Mouse (Mus musculus) gastrocnemius, postnatal 36 days (tissue): Measurements from ENCODE around the gene Sorcs2. TPM values are rescaled to one million over a fixed set of nuclear protein-coding genes. Genes with fewer than 3 reads are reported as not detected.

ENCODE experiments used
- DNase-seq, 2 experiments: peaks; one replicate each; pipeline ENCODE4 v3.0.0; 2022
- intact Hi-C: fragments of 180-260 bp; cut with DNase I; formaldehyde crosslinking; loops from one replicate; pipeline ENCODE4 v1.15.1; 2025
- microRNA-seq, 2 experiments: library from miRNA; unstranded; fragments of <30 nt; microRNA quantifications; one replicate each; pipeline ENCODE4 v1.2.0; 2021
- total RNA-seq, 2 experiments: library from RNA; stranded (reverse); gene quantifications; 2 replicates each; pipeline ENCODE4 v1.2.3; 2021

The Sorcs2 gene
- total RNA-seq, 2 experiments from 2014 or later: 3.4 to 3.5 TPM

GRCm38 (mm10) chr5:35980542-35980941 is 417.4 kb downstream of the Sorcs2 start:
- intact Hi-C loops: loop anchor here (5.0 kb wide), 2 partner anchors 242 to 417 kb away; partner anchors contain the start of gene Sorcs2
- DNase-seq: no peak

- peak in 1 of 2 experiments; percentile 65 for DNase-seq
- intact Hi-C loops: loop anchor here (10.0 kb wide), 1 partner anchor 231 kb away; no protein-coding TSS in a partner anchor
Observed at GRCm38 (mm10) chr5:35975681-35976080, 422.3 kb downstream of the Sorcs2 start.

- no peak for DNase-seq
- intact Hi-C loops: loop anchor here (10.0 kb wide), 1 partner anchor 229 kb away; no protein-coding TSS in a partner anchor
Observed at GRCm38 (mm10) chr5:35974265-35974664, 423.7 kb downstream of the Sorcs2 start.

- intact Hi-C loops: loop anchor here (10.0 kb wide), 1 partner anchor 229 kb away; no protein-coding TSS in a partner anchor
Observed at GRCm38 (mm10) chr5:35973800-35974199, 424.1 kb downstream of the Sorcs2 start.

DNA sequence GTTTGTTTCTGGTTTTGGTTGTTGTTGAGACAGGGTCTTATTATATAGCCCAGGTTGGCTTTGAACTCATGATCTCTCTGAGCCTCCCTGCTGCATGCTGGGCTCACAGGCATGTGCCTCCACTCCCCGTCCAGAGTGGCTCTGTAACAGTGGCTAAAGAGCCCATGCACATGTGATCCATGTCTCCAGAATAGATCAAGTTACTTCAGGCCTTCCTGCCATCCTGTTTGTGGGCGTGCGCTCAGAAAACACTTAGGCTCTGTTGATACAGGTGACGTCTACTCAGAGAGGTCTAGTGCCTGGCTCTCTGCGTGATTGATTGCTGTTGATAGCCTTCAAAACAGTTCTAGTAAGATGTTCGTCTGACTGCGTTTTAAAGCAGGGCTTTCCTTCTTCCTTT is 425.2 kb downstream of the Sorcs2 start:
- no peak for DNase-seq
- intact Hi-C loops: loop anchor here (10.0 kb wide), 1 partner anchor 228 kb away; no protein-coding TSS in a partner anchor

More at GRCm38 (mm10) chr5:35973800-35974199, 424.1 kb downstream of the Sorcs2 start:
- DNase-seq: peak; percentile 61 to 84

DNA sequence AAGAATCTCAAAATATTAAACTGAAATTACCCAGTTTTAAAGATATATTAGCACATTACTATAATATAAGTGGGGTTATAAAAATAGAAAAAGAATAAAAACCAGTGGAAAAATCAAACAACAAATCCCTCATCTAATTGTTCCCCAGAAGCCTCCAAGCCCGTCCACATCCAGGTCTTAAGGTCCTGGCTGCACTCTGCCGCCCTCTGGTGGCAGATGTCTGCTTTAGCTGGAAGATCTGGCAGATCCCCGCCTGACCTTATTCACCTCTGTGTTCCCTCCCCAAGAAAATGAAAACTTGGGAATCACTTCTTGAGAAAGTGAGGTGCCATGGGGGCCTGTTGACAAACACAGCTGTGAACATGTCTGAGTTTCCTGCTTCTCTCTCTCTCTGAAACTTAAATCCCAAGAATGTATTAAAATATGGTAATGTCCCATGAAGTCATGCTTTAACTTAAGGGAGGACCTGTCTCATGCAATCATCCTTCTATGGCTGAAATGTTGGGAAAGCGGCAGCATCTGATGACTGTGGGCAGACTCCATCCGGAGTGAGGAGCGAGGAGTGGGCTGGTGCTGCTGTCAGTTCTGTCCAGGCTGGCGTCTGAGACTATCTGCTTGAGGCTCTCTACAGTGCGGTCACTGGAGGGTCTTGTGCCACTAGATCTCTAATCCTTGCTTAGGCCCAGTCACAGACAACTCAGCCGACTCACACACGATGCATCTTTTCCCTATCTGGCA is 425.9 kb downstream of the Sorcs2 start:
- intact Hi-C loops: loop anchor here (1.0 to 10.0 kb wide), 2 partner anchors 84 to 227 kb away; no protein-coding TSS in a partner anchor
- DNase-seq: peak; percentile 65 to 79

GRCm38 (mm10) chr5:35970380-35971105 is 427.4 kb downstream of the Sorcs2 start:
- no peak for DNase-seq
- intact Hi-C loops: loop anchor here (1.0 to 10.0 kb wide), 2 partner anchors 82 to 226 kb away; no protein-coding TSS in a partner anchor

GRCm38 (mm10) chr5:35969857-35970256 is 428.1 kb downstream of the Sorcs2 start:
- intact Hi-C loops: loop anchor here (10.0 kb wide), 1 partner anchor 225 kb away; no protein-coding TSS in a partner anchor
- no peak for DNase-seq

Small RNAs within 50 kb of the gene (microRNA-seq; reads per million reads assigned to microRNA genes)
- gene Mir7689: 46.0 to 79.5 reads per million in 2 experiments

Other genes with a start within 250 kb of the Sorcs2 start
- not detected for gene Psapl1, start 194.1 kb downstream of the Sorcs2 start, total RNA-seq
- 10 to 100 TPM; 30.9 to 34.7 TPM for gene Grpel1, start 66.9 kb upstream of the Sorcs2 start, total RNA-seq
- gene Tada2b, start 86.1 kb upstream of the Sorcs2 start, total RNA-seq: 10 to 100 TPM; 11.6 to 13.0 TPM
- gene Ccdc96, start 86.4 kb upstream of the Sorcs2 start, total RNA-seq: under 1 TPM; 0.10 to 0.15 TPM
- 10 to 100 TPM; 10.4 to 13.3 TPM for gene Tbc1d14, start 195.1 kb upstream of the Sorcs2 start, total RNA-seq